Mouse (Mus musculus): ENCODE data around the gene Trim2.
A peak's percentile ranks its signal among the peaks of the same experiment; 100 is the strongest.

Gene Trim2

GRCm38 (mm10) chr3:84319504-84319903 lies 12.8 kb upstream of the Trim2 start:
- DNase-seq (ENCODE audit: low spot score) = no peak

- no peak for DNase-seq (ENCODE audit: low spot score)
Measured at GRCm38 (mm10) chr3:84318865-84319264, 12.2 kb upstream of the Trim2 start.

- peak; percentile 47 for DNase-seq (ENCODE audit: low spot score)
Measured at GRCm38 (mm10) chr3:84314651-84315191, 8.0 kb upstream of the Trim2 start.

GRCm38 (mm10) chr3:84313801-84314541 lies 7.3 kb upstream of the Trim2 start:
- no peak for DNase-seq (ENCODE audit: low spot score)

GRCm38 (mm10) chr3:84313003-84313800 lies 6.5 kb upstream of the Trim2 start:
- DNase-seq (ENCODE audit: low spot score) = peak; percentile 79

- no peak for DNase-seq (ENCODE audit: low spot score)
Measured at GRCm38 (mm10) chr3:84312326-84312725, 5.6 kb upstream of the Trim2 start.

- DNase-seq (ENCODE audit: low spot score) = no peak
Measured at GRCm38 (mm10) chr3:84307516-84307915, 839 bp upstream of the Trim2 start.

- no peak for DNase-seq (ENCODE audit: low spot score)
Measured at GRCm38 (mm10) chr3:84305722-84306510, 761 bp downstream of the Trim2 start.

- peak; percentile 79 for DNase-seq (ENCODE audit: low spot score)
Measured at GRCm38 (mm10) chr3:84305010-84305692, 1.5 kb downstream of the Trim2 start.

GRCm38 (mm10) chr3:84304339-84305009 lies 2.2 kb downstream of the Trim2 start:
- peak; percentile 58 for DNase-seq (ENCODE audit: low spot score)

- DNase-seq (ENCODE audit: low spot score) = no peak
Measured at GRCm38 (mm10) chr3:84303395-84303949, 3.2 kb downstream of the Trim2 start.

- no peak for DNase-seq (ENCODE audit: low spot score)
Measured at GRCm38 (mm10) chr3:84302273-84302672, 4.4 kb downstream of the Trim2 start.

GRCm38 (mm10) chr3:84301674-84302073 lies 5.0 kb downstream of the Trim2 start:
- DNase-seq (ENCODE audit: low spot score) = no peak

GRCm38 (mm10) chr3:84298186-84298585 lies 8.5 kb downstream of the Trim2 start:
- no peak for DNase-seq (ENCODE audit: low spot score)

- DNase-seq (ENCODE audit: low spot score) = no peak
Measured at GRCm38 (mm10) chr3:84296676-84297075, 10.0 kb downstream of the Trim2 start.

- DNase-seq (ENCODE audit: low spot score) = no peak
Measured at GRCm38 (mm10) chr3:84294734-84295133, 11.9 kb downstream of the Trim2 start.

GRCm38 (mm10) chr3:84293666-84294595 lies 12.7 kb downstream of the Trim2 start:
- no peak for DNase-seq (ENCODE audit: low spot score)

- no peak for DNase-seq (ENCODE audit: low spot score)
Measured at GRCm38 (mm10) chr3:84292238-84292637, 14.4 kb downstream of the Trim2 start.

- DNase-seq (ENCODE audit: low spot score) = peak; percentile 67
Measured at GRCm38 (mm10) chr3:84288931-84289330, 17.7 kb downstream of the Trim2 start.

GRCm38 (mm10) chr3:84287256-84287655 lies 19.4 kb downstream of the Trim2 start:
- DNase-seq (ENCODE audit: low spot score) = no peak
